Mouse (Mus musculus) small intestine, adult 2 months (tissue): ENCODE measurements around the gene Egln2.

Experiments used
- CTCF ChIP-seq: fragments of 200-500 bp; IDR thresholded peaks from 2 replicates; pipeline ENCODE4 v1.5.1; 2012; ENCODE audit warnings: low read depth, mild to moderate bottlenecking, control low read depth, inconsistent platforms, low read length, moderate library complexity, mixed read lengths; ENCODE audit not compliant: insufficient replicate concordance, insufficient read length; ENCODE audit errors: extremely low read depth
- POLR2A ChIP-seq: fragments of 200-500 bp; IDR thresholded peaks from 2 replicates; pipeline ENCODE4 v1.6.1; 2012; ENCODE audit warnings: low read depth, mild to moderate bottlenecking, control low read depth, inconsistent platforms, low read length, moderate library complexity

DNA sequence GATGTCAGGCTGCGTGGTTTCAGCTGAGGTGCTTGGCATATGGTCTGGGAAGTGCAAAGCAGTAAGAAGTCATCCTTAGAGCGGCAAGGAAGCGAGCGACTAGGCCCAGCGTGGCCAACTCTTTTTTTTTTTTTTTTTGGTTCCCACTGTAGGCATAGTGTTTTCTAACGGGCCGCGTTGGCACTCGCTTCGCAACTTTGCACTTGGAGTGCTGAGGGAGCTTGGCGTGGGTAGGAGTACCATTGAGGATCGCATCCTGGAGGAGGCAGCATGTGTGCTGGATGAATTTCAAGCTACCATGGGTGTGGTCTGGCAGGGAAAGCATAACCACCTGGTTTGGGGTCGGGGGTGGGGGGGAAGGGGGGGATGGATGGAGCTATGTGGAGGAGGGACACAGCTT lies 10.6 kb downstream of the Egln2 start:
- TF ChIP-seq CTCF (no peak), POLR2A (no peak)
